Mouse (Mus musculus) stomach, embryonic 16.5 days (tissue): ENCODE measurements at regions not wholly inside any gene's neighbourhood (a gene's known extent, or its start where the extent isn't known, plus 50 kb on each side); places are given as distances from the start of the nearest gene placed in this dataset.

ENCODE experiments used
- ATAC-seq: fragments of 200-750 bp; cut with Nextera tagmentation; 2 replicates; pipeline ENCODE4 v1.8.0; 2017; ENCODE audit warnings: moderate number of reproducible peaks, moderate TSS enrichment; ENCODE audit not compliant: insufficient read depth, low FRiP score
- H3K27ac ChIP-seq: fragments of 300-500 bp; sonication (generic); 2 replicates; pipeline ENCODE4 v1.5.1; 2014; ENCODE audit warnings: low read length
- H3K27me3 ChIP-seq: fragments of 300-500 bp; sonication (generic); 2 replicates; pipeline ENCODE4 v1.6.1; 2014; ENCODE audit warnings: low read length, control low read depth, mixed read lengths; ENCODE audit not compliant: control insufficient read depth, insufficient read depth
- H3K36me3 ChIP-seq: fragments of 300-500 bp; sonication (generic); 2 replicates; pipeline ENCODE4 v1.6.1; 2014; ENCODE audit warnings: low read length; ENCODE audit not compliant: control insufficient read depth, insufficient read depth
- H3K4me1 ChIP-seq: fragments of 300-500 bp; sonication (generic); 2 replicates; pipeline ENCODE4 v1.6.1; 2014; ENCODE audit warnings: low read length, control low read depth, mixed read lengths; ENCODE audit not compliant: control insufficient read depth, insufficient read depth
- H3K4me2 ChIP-seq: fragments of 300-500 bp; sonication (generic); 2 replicates; pipeline ENCODE4 v1.6.1; 2014; ENCODE audit warnings: low read depth, low read length, mixed read lengths
- H3K4me3 ChIP-seq: fragments of 300-500 bp; sonication (generic); replicated peaks from 2 replicates; pipeline ENCODE4 v1.5.1; 2014; ENCODE audit warnings: mild to moderate bottlenecking, low read length
- H3K9ac ChIP-seq: fragments of 300-500 bp; sonication (generic); 2 replicates; pipeline ENCODE4 v1.6.1; 2014; ENCODE audit warnings: low read length
- H3K9me3 ChIP-seq: fragments of 300-500 bp; sonication (generic); replicated peaks from 2 replicates; pipeline ENCODE4 v1.6.1; 2016; ENCODE audit warnings: low read length, control low read depth; ENCODE audit not compliant: control insufficient read depth
- WGBS: fragments of 180-500 bp; shearing (Covaris S2); extraction: QIAGEN DNeasy Blood & Tissue Kit; methylation state at CpG from one replicate; pipeline ENCODE4 v1.1.7; 2014; 5-methylcytosine and 5-hydroxymethylcytosine counted together

DNA sequence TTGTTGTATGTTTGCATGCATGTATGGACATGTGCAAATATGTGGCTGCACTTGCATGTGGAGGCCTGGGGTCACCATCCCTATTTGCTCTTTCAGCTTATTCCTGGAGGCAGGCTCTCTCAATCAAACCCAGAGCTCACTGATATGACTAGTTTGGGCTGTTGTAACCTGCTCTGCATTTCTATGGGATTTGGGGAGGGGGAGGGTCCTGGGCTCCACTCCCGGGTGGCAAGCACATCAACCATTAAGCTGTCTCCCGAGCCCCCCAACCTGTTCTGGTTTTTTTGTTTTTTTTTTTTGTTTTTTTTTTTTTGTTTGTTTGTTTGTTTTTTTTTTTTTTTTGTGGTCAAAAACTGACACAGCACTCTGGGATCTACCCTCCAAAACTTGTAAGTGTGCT is 386.5 kb downstream of the Med13l start:
- H3K4me1 ChIP-seq, result no peaks in the 10 kb centered on the region
- no peaks in the 10 kb centered on the region for H3K27me3 ChIP-seq
- H3K9ac ChIP-seq, result no peak overlapping the region
- no peak overlapping the region for H3K4me3 ChIP-seq
- no peak overlapping the region for H3K27ac ChIP-seq
- ATAC-seq, result no peak
- no peak overlapping the region for H3K4me2 ChIP-seq
- 52% methylated on average over 2 of the region's 2 CpGs for WGBS
- peaks cover 3% of the 10 kb centered on the region; the same call in 1 of the 2 replicates for H3K9me3 ChIP-seq
- H3K36me3 ChIP-seq, result no peaks in the 10 kb centered on the region

DNA sequence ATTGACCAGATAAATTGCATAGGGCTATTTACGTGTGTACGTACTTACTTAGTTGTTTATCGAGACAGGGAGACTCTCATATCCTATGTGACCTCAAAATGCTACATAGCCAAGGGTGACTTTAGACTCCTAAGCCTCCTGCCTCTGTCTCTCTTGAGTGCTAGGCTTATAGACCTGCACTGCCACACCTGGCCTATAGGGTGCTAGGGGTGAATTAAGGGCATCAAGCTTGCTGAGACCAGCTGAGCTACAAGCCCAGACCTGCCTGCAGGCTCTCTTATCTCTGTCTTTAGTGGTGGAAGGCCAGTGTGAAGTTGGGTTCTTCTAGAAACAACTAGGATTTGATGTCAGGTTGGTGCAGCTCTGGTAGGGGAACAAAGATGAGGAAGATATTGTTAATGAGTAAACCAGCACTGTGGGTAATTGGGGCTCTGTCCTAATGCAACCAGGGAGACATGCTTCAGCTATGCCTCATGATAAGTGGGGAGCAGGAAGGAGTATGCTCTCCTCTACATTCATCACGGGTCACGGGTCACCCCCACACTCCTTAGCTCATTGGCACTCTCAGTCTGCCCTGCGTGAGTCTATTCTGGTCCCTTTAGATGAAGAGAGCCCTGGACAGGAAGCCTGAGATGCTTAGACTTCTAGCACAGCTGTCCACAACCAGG is 387.8 kb downstream of the Med13l start:
- H3K27ac ChIP-seq, result no peak overlapping the region
- H3K9me3 ChIP-seq, result no peaks in the 10 kb centered on the region
- H3K4me3 ChIP-seq, result no peak overlapping the region
- WGBS, result 83% methylated on average over 6 of the region's 6 CpGs
- ATAC-seq, result no peak
- H3K9ac ChIP-seq, result no peak overlapping the region
- H3K4me1 ChIP-seq, result no peaks in the 10 kb centered on the region
- H3K27me3 ChIP-seq, result no peaks in the 10 kb centered on the region
- no peaks in the 10 kb centered on the region for H3K36me3 ChIP-seq
- H3K4me2 ChIP-seq, result no peak overlapping the region

DNA sequence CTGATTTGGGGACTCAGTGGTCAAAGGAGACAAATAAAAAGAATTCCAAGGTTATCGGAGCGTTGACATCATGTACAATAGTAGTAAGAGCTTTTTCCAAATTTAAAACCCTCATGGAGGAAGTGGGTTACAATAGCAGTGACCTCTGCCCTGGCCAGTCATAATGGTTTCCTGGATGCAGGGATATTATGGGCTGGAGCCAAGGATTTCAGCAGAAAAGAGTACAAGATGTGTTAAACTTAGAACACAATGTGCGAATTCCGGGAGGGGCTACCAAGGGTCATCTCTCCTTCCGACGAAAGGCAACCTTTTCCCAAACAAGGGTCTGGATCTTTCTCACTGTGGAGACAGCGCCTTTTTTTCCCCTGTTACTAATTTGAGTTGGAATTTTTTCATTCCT is 390.6 kb downstream of the Med13l start:
- Histone ChIP-seq H3K4me3 (no peak overlapping the region), H3K36me3 (no peaks in the 10 kb centered on the region), H3K9ac (no peak overlapping the region), H3K4me1 (peaks cover 3% of the 10 kb centered on the region; the same call in 1 of the 2 replicates), H3K4me2 (no peak overlapping the region), H3K27ac (no peak overlapping the region), H3K9me3 (no peaks in the 10 kb centered on the region), H3K27me3 (no peaks in the 10 kb centered on the region)
- no peak for ATAC-seq
- WGBS, result 72% methylated on average over 7 of the region's 7 CpGs

DNA sequence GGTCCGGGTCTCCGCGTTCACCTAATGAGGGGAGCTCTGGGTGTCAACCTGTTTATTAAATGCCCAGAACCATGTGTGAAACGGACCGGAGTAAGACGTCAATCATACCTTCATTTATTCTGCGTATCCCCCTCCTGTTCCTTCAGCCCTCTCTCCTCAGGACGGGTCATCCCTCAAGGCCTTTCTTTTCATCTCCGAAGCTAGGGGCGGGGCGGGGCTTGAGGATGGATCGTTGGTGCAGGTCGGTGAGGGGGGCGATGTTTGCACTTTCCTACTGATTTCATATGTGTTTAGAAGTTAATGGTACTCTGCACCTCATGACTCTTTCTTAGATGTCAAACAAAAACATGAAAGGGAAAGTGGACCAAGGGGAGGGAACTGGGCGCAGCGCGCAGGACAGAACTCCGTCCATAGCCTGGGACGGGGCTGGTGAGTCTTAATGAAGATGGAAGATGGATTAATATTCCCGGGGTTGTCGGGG is 400.1 kb downstream of the Med13l start:
- H3K9me3 ChIP-seq, result no peaks in the 10 kb centered on the region; the same call in 1 of the 2 replicates
- peaks cover 2% of the 10 kb centered on the region; the same call in 1 of the 2 replicates for H3K4me1 ChIP-seq
- 50% methylated on average over 21 of the region's 21 CpGs for WGBS
- H3K9ac ChIP-seq, result no peak overlapping the region
- H3K27ac ChIP-seq, result no peak overlapping the region
- no peak overlapping the region for H3K4me2 ChIP-seq
- no peak overlapping the region for H3K4me3 ChIP-seq
- H3K36me3 ChIP-seq, result no peaks in the 10 kb centered on the region
- H3K27me3 ChIP-seq, result no peaks in the 10 kb centered on the region
- ATAC-seq, result no peak

DNA sequence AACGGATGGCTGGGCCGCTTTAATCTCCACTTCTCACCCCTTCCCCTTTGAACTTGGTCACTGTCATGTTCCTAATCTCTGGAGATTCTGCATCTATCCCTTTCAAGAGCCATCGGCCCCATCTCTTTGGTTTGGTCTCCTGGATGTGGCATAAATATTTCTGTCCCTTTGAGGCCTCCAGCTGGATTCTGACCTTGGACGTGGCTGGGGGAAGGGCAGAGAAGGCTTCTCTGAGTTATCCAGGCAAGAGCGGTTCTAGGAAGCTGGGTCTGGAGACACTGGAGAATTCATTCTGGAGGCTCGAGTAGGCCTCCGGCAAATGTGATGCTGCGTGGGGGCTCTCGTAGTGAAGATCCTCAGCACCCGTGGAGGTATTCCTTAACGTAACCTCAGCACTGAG is 400.6 kb downstream of the Med13l start:
- no peak overlapping the region for H3K27ac ChIP-seq
- no peak overlapping the region for H3K4me2 ChIP-seq
- H3K27me3 ChIP-seq, result no peaks in the 10 kb centered on the region
- no peak overlapping the region for H3K9ac ChIP-seq
- WGBS, result 60% methylated on average over 11 of the region's 11 CpGs
- no peaks in the 10 kb centered on the region; the same call in 1 of the 2 replicates for H3K9me3 ChIP-seq
- no peak for ATAC-seq
- H3K4me1 ChIP-seq, result no peaks in the 10 kb centered on the region
- no peak overlapping the region for H3K4me3 ChIP-seq
- H3K36me3 ChIP-seq, result no peaks in the 10 kb centered on the region

DNA sequence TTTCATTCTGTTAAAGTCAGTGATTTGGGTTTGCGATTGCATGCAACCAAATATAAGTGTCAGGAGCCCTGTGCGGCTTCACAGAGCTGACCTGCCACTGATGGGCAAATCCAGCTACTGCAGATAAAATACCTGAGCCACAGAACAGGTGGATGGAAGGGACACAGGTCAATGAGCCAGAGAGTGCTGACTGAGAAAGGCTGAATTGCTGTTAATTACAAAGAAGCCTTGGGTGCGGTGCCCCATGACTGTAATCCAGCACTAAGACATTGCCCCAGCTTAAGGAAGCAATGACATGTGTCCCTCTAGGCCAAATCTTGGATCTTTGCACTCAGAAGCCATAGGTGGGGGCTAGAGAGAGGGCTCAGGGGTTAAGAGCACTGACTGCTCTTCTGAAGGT is 401.7 kb downstream of the Med13l start:
- no peak overlapping the region for H3K4me2 ChIP-seq
- H3K9me3 ChIP-seq, result no peaks in the 10 kb centered on the region; the same call in 1 of the 2 replicates
- no peak overlapping the region for H3K9ac ChIP-seq
- H3K27ac ChIP-seq, result no peak overlapping the region
- no peak for ATAC-seq
- no peak overlapping the region for H3K4me3 ChIP-seq
- H3K27me3 ChIP-seq, result no peaks in the 10 kb centered on the region
- 89% methylated on average over 3 of the region's 3 CpGs for WGBS
- H3K36me3 ChIP-seq, result no peaks in the 10 kb centered on the region
- no peaks in the 10 kb centered on the region for H3K4me1 ChIP-seq

DNA sequence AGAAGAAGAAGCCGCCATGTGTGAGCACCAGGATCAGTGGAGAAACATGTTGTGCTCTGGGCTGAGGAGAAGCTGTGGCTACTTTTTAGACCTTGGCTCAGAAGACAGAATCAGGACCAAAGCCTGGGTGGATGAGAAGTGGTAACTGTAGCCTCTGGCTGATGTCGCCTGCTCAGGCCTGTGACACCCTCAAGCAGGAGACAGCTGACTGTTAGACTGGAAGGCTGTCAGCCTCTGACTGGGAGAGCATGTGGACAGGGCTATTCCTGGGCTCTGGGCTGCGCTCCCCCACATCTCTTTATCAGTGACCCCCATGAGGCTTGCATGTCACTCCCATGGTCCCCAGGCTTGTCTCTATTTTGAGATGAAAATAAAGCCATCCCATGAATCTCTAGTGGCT is 402.5 kb downstream of the Med13l start:
- ATAC-seq, result no peak
- H3K4me3 ChIP-seq, result no peak overlapping the region
- 85% methylated on average over 3 of the region's 3 CpGs for WGBS

DNA sequence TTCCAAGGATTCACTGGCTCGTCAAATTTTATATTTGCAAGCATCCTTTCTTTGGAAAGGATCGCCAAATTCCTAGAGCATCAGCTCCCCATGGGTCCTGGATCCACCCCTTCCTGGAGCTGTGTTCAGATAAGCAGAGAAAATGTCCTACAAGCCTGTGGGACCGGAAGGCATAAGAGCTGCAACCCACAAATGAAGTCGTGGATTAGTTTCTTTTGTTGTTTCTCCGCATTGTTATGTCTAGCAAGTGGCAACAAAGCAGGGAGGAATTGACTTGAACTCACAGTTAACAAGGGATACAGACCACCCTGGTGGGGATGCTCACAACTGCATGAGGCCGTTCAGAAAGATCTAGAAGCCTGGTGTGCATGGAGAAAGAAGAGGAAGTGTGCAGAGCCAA is 406.4 kb downstream of the Med13l start:
- Histone ChIP-seq H3K4me3 (no peak overlapping the region), H3K27ac (no peak overlapping the region), H3K4me2 (no peak overlapping the region), H3K4me1 (no peaks in the 10 kb centered on the region), H3K27me3 (no peaks in the 10 kb centered on the region), H3K9me3 (no peaks in the 10 kb centered on the region), H3K36me3 (no peaks in the 10 kb centered on the region), H3K9ac (no peak overlapping the region)
- WGBS, result 73% methylated on average over 6 of the region's 6 CpGs
- no peak for ATAC-seq

More for the DNA sequence above, 402.5 kb downstream of the Med13l start:
- Histone ChIP-seq H3K27me3 (no peaks in the 10 kb centered on the region), H3K36me3 (no peaks in the 10 kb centered on the region), H3K4me1 (no peaks in the 10 kb centered on the region), H3K9ac (no peak overlapping the region), H3K9me3 (no peaks in the 10 kb centered on the region; the same call in 1 of the 2 replicates), H3K4me2 (no peak overlapping the region), H3K27ac (no peak overlapping the region)

DNA sequence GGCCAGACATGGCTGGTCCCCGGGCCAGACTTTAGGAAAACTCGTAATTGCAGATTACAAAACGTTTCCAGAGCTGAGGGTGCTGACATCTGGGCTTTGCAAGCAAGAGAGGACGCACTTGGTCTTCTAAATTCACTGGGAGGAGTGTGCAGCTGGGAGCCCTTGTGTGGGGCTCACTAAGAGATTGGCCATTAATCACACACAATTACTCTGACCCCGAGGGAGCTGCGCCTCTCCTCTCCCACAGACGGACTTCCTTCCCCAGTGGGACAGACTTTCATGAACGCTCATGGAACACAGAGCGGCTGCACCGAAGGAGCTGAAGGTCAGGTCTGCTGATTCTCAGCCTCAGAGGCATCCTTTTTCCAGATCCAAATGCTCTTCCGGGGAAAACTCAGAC is 407.2 kb downstream of the Med13l start:
- Histone ChIP-seq H3K4me1 (no peaks in the 10 kb centered on the region), H3K4me3 (no peak overlapping the region), H3K27me3 (no peaks in the 10 kb centered on the region), H3K4me2 (no peak overlapping the region), H3K9me3 (no peaks in the 10 kb centered on the region), H3K27ac (no peak overlapping the region; the same call in 1 of the 2 replicates), H3K36me3 (no peaks in the 10 kb centered on the region), H3K9ac (no peak overlapping the region)
- 38% methylated on average over 11 of the region's 11 CpGs for WGBS
- ATAC-seq, result peak; percentile 17; the same call in 1 of the 2 replicates
